In the genomic region with DNA sequence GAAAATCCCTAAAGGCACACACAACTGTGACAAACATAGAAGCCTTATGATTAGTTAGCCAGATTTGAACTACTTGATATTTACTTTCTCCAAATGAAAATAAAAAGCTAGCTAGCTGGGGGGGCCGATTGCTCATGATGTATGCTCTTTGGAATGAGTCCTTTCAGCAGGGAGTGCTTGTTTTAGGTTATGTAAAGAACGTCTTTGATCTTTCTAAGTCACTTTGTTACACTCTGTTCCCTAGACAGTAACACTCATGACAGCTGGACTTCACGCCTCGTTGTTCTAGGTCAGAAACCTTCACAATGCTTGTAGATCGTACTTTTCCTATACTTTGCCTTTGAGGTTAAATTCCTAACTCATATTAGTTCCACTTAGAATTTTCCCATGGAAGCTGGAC, we compare ENCODE assay signal across 27 mouse cellular contexts.
DNase-seq lines count a peak whose midpoint lies in the region; ATAC-seq and TF ChIP-seq lines count a peak whose summit lies in the region.
"Had no signal": no experiment of that assay in that cellular context is flagged by ENCODE, and none has a peak within 500 bp of the region (broad histone marks: within the 10 kb centered on the region; RNA-seq: fewer than 3 reads in every experiment).

No protein-coding gene starts in this region.

- H3K27ac ChIP-seq in embryonic facial prominence, embryonic 14.5 days (replicated peaks; ENCODE audit: low read depth, low read length): no peak overlapping the region
- H3K27ac ChIP-seq in embryonic facial prominence, embryonic 10.5 days (replicated peaks): no peak overlapping the region
- no peak overlapping the region for H3K27ac ChIP-seq in lung, embryonic 14.5 days (ENCODE audit: low read depth)
- H3K27ac ChIP-seq: embryonic facial prominence, embryonic 12.5 days; forebrain, embryonic 12.5 days; forebrain, embryonic 15.5 days; hindbrain, embryonic 12.5 days; hindbrain, embryonic 15.5 days had no signal

- peak; percentile 11 for DNase-seq in embryonic facial prominence, embryonic 14.5 days (ENCODE audit: low spot score)
- no peak for DNase-seq in embryonic facial prominence, embryonic 10.5 days (ENCODE audit: low spot score)
- DNase-seq in lung, embryonic 14.5 days: peak; percentile 11
- DNase-seq in lung, postnatal 10 days: no peak
- DNase-seq in lung, postnatal 36 days: peak; percentile 3
- DNase-seq in lung, adult 18-20 months: no peak
- peak; percentile 3 for DNase-seq in forelimb bud, embryonic 11.5 days (ENCODE audit: low read depth, low spot score)
- no peak for DNase-seq in gastrocnemius, postnatal 36 days
- DNase-seq: adrenal gland, postnatal 10 days; adrenal gland, postnatal 36 days; B cell, adult 2 months; cerebellum, adult 11 months; cerebellum, adult 2 months; cerebellum, adult 9-11 months; cerebellum, postnatal 25 days; gastrocnemius, postnatal 10 days; heart, adult 11 months had no signal

- no peak overlapping the region for H3K9ac ChIP-seq in embryonic facial prominence, embryonic 14.5 days (ENCODE audit: low read depth, low read length)
- H3K9ac ChIP-seq in lung, embryonic 14.5 days: no peak overlapping the region
- H3K9ac ChIP-seq: embryonic facial prominence, embryonic 12.5 days; forebrain, embryonic 12.5 days; forebrain, embryonic 15.5 days; hindbrain, embryonic 12.5 days; hindbrain, embryonic 15.5 days had no signal

- no peak overlapping the region for H3K4me2 ChIP-seq in embryonic facial prominence, embryonic 14.5 days (ENCODE audit: low read depth, low read length)
- H3K4me2 ChIP-seq in lung, embryonic 14.5 days: no peak overlapping the region
- H3K4me2 ChIP-seq: embryonic facial prominence, embryonic 12.5 days; forebrain, embryonic 12.5 days; forebrain, embryonic 15.5 days; heart, embryonic 11.5 days; hindbrain, embryonic 12.5 days; hindbrain, embryonic 15.5 days had no signal

- no peaks in the 10 kb centered on the region for H3K4me1 ChIP-seq in embryonic facial prominence, embryonic 14.5 days (ENCODE audit: control insufficient read depth, insufficient read depth, low read length)
- H3K4me1 ChIP-seq in embryonic facial prominence, embryonic 10.5 days: peaks cover 3% of the 10 kb centered on the region; the same call in 1 of the 2 replicates
- H3K4me1 ChIP-seq in lung, embryonic 14.5 days (ENCODE audit: insufficient read depth): no peaks in the 10 kb centered on the region
- H3K4me1 ChIP-seq: embryonic facial prominence, embryonic 12.5 days; forebrain, embryonic 15.5 days; hindbrain, embryonic 12.5 days; hindbrain, embryonic 15.5 days had no signal

- ATAC-seq in embryonic facial prominence, embryonic 14.5 days (ENCODE audit: low read depth): no peak
- peak; percentile 60; the same call in 1 of the 2 replicates for ATAC-seq in lung, embryonic 14.5 days (ENCODE audit: insufficient read depth)
- ATAC-seq: forebrain, embryonic 15.5 days; Patski had no signal

- intact Hi-C loops in gastrocnemius, postnatal 36 days (cut with DNase I): no loop called here

- H3K36me3 ChIP-seq in embryonic facial prominence, embryonic 14.5 days (ENCODE audit: control insufficient read depth, insufficient read depth, low read length): no peaks in the 10 kb centered on the region
- H3K36me3 ChIP-seq in embryonic facial prominence, embryonic 10.5 days (replicated peaks): no peaks in the 10 kb centered on the region
- H3K36me3 ChIP-seq in lung, embryonic 14.5 days (ENCODE audit: insufficient read depth): no peaks in the 10 kb centered on the region
- H3K36me3 ChIP-seq: embryonic facial prominence, embryonic 12.5 days; forebrain, embryonic 12.5 days; forebrain, embryonic 15.5 days; G1E; hindbrain, embryonic 12.5 days; hindbrain, embryonic 15.5 days had no signal

- TF ChIP-seq CTCF in lung, embryonic 14.5 days (IDR thresholded peaks at IDR 0.05; ENCODE audit: low read depth): no peak

- no peaks in the 10 kb centered on the region for H3K27me3 ChIP-seq in embryonic facial prominence, embryonic 14.5 days (replicated peaks; ENCODE audit: control insufficient read depth, insufficient read depth, low read length)
- no peaks in the 10 kb centered on the region for H3K27me3 ChIP-seq in embryonic facial prominence, embryonic 10.5 days (replicated peaks; ENCODE audit: low read depth, poor library complexity, severe bottlenecking)
- no peaks in the 10 kb centered on the region for H3K27me3 ChIP-seq in lung, embryonic 14.5 days (ENCODE audit: insufficient read depth, low read length)
- H3K27me3 ChIP-seq: CH12.LX; embryonic facial prominence, embryonic 12.5 days; forebrain, embryonic 12.5 days; forebrain, embryonic 15.5 days; hindbrain, embryonic 12.5 days; hindbrain, embryonic 15.5 days had no signal

- 52% methylated on average over 5 of the region's 5 CpGs for WGBS in embryonic facial prominence, embryonic 14.5 days
- 73% methylated on average over 5 of the region's 5 CpGs for WGBS in embryonic facial prominence, embryonic 10.5 days
- WGBS in lung, embryonic 14.5 days: 26% methylated on average over 5 of the region's 5 CpGs

- no peak overlapping the region for H3K4me3 ChIP-seq in embryonic facial prominence, embryonic 14.5 days (ENCODE audit: low read depth, low read length)
- H3K4me3 ChIP-seq in embryonic facial prominence, embryonic 10.5 days: no peak overlapping the region
- H3K4me3 ChIP-seq in lung, embryonic 14.5 days (ENCODE audit: low read depth, low read length): no peak overlapping the region
- H3K4me3 ChIP-seq: embryonic facial prominence, embryonic 12.5 days; erythroblast, embryonic 14.5 days; forebrain, embryonic 12.5 days; forebrain, embryonic 15.5 days; hindbrain, embryonic 12.5 days; hindbrain, embryonic 15.5 days had no signal

- no peaks in the 10 kb centered on the region for H3K9me3 ChIP-seq in embryonic facial prominence, embryonic 14.5 days (ENCODE audit: control insufficient read depth, low read length)
- H3K9me3 ChIP-seq in embryonic facial prominence, embryonic 10.5 days: no peaks in the 10 kb centered on the region
- no peaks in the 10 kb centered on the region for H3K9me3 ChIP-seq in lung, embryonic 14.5 days (ENCODE audit: low read depth, low read length)
- H3K9me3 ChIP-seq: embryonic facial prominence, embryonic 12.5 days; forebrain, embryonic 12.5 days; forebrain, embryonic 15.5 days; G1E; hindbrain, embryonic 12.5 days; hindbrain, embryonic 15.5 days had no signal

Comparison
In these comparisons a context has a peak if more than half of its experiments do, and no peak if none do; other contexts are left out.
1. DNase-seq: peak in embryonic facial prominence, embryonic 14.5 days (single experiment), lung, embryonic 14.5 days (single experiment), lung, postnatal 36 days (single experiment) and forelimb bud, embryonic 11.5 days (single experiment); none in embryonic facial prominence, embryonic 10.5 days (single experiment), lung, postnatal 10 days (single experiment), lung, adult 18-20 months (0 of 2) and gastrocnemius, postnatal 36 days (0 of 2).